Mouse (Mus musculus): Measurements from ENCODE around the gene Krt23.

DNA sequence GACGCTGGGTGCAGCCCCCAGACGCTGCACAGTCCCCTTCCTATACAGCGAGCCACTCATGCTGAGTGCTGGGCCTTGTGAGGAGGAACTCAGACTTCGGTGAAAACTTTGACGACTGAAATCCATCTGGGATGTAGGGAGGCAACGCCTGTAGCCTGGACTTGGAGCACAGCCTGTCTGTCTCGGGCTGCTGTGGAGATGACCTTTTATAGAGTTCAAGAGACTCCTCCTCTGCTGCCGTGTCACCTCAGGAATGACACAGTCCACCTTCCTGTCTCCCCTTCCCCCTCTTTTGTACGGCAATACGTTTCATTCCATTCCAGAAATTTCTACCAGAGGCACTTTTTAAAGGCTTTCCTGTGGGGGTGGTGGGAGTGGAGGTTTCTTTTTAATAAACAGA, 55.0 kb downstream of the Krt23 start, which contains the start of gene Krt20:
- no peak for TF ChIP-seq CTCF (IDR thresholded peaks at IDR 0.05; ENCODE audit: control insufficient read depth, insufficient read depth, insufficient read length)
- no peak for TF ChIP-seq FOSL1 (IDR thresholded peaks at IDR 0.05; ENCODE audit: insufficient read depth, low read length, poor library complexity, severe bottlenecking)
- no peak for TF ChIP-seq USF1 (IDR thresholded peaks at IDR 0.05; ENCODE audit: low read depth)
- no peak for TF ChIP-seq CEBPB (IDR thresholded peaks at IDR 0.05; ENCODE audit: low read depth)
- no peak for TF ChIP-seq MYOG (IDR thresholded peaks at IDR 0.05; ENCODE audit: control insufficient read depth, extremely low read depth, insufficient read length)
- no peak for TF ChIP-seq MAX (IDR thresholded peaks at IDR 0.05)
- no peak for TF ChIP-seq MYOD1 (IDR thresholded peaks at IDR 0.05; ENCODE audit: control insufficient read depth, insufficient read length, low read depth)

All from C2C12 (cell line).